Mouse (Mus musculus) splenic B cell, adult 2 months (primary cell): ENCODE data around the gene Scly.

ENCODE experiments used
- DNase-seq: peaks from one replicate; pipeline ENCODE4 v3.0.0-alpha.2; 2011; ENCODE audit warnings: low read depth, low spot score
- H3K27me3 ChIP-seq: 2 replicates; pipeline ENCODE4 v1.6.1; 2012; ENCODE audit warnings: mild to moderate bottlenecking, low read length, moderate library complexity, mixed read lengths; ENCODE audit not compliant: control insufficient read depth, poor library complexity, insufficient read depth, severe bottlenecking
- H3K36me3 ChIP-seq: 2 replicates; pipeline ENCODE4 v1.6.1; 2012; ENCODE audit warnings: mild to moderate bottlenecking, low read length, moderate library complexity, mixed read lengths; ENCODE audit not compliant: control insufficient read depth, poor library complexity, insufficient read depth, severe bottlenecking

Scly gene

GRCm38 (mm10) chr1:91279126-91279525, 19.0 kb upstream of the Scly start:
- no peak for DNase-seq
- Histone ChIP-seq H3K36me3 (peaks cover 3% of the 10 kb centered on the region; the same call in 1 of the 2 replicates), H3K27me3 (no peaks in the 10 kb centered on the region)

- DNase-seq: peak; percentile 22
- H3K36me3 ChIP-seq: peaks cover 3% of the 10 kb centered on the region
- H3K27me3 ChIP-seq: no peaks in the 10 kb centered on the region
Measured at GRCm38 (mm10) chr1:91282582-91282981, 15.6 kb upstream of the Scly start.

GRCm38 (mm10) chr1:91289375-91289774, 8.8 kb upstream of the Scly start:
- H3K36me3 ChIP-seq: peaks cover 6% of the 10 kb centered on the region
- DNase-seq: no peak
- H3K27me3 ChIP-seq: no peaks in the 10 kb centered on the region

- no peak for DNase-seq
- Histone ChIP-seq H3K27me3 (no peaks in the 10 kb centered on the region), H3K36me3 (0 out of 2 replicates have a peak, but pooled peaks cover 3% of the 10 kb centered on the region)
Measured at GRCm38 (mm10) chr1:91292101-91292825, 5.9 kb upstream of the Scly start.

GRCm38 (mm10) chr1:91295544-91295943, 2.6 kb upstream of the Scly start:
- no peak for DNase-seq
- no peaks in the 10 kb centered on the region for H3K36me3 ChIP-seq
- H3K27me3 ChIP-seq: no peaks in the 10 kb centered on the region

- H3K36me3 ChIP-seq: peaks cover 4% of the 10 kb centered on the region; the same call in 1 of the 2 replicates
- DNase-seq: peak; percentile 15
- H3K27me3 ChIP-seq: no peaks in the 10 kb centered on the region; the same call in 1 of the 2 replicates
Measured at GRCm38 (mm10) chr1:91299026-91299706, 1.0 kb downstream of the Scly start.

GRCm38 (mm10) chr1:91299707-91300426, 1.7 kb downstream of the Scly start:
- Histone ChIP-seq H3K36me3 (peaks cover 4% of the 10 kb centered on the region; the same call in 1 of the 2 replicates), H3K27me3 (no peaks in the 10 kb centered on the region; the same call in 1 of the 2 replicates)
- DNase-seq: no peak

- DNase-seq: no peak
- peaks cover 8% of the 10 kb centered on the region for H3K36me3 ChIP-seq
- no peaks in the 10 kb centered on the region; the same call in 1 of the 2 replicates for H3K27me3 ChIP-seq
Measured at GRCm38 (mm10) chr1:91301206-91301920, 3.2 kb downstream of the Scly start.

- no peak for DNase-seq
- H3K36me3 ChIP-seq: peaks cover 8% of the 10 kb centered on the region
- H3K27me3 ChIP-seq: no peaks in the 10 kb centered on the region; the same call in 1 of the 2 replicates
Measured at GRCm38 (mm10) chr1:91302021-91302420, 3.9 kb downstream of the Scly start.

- DNase-seq: no peak
- Histone ChIP-seq H3K27me3 (no peaks in the 10 kb centered on the region; the same call in 1 of the 2 replicates), H3K36me3 (peaks cover 13% of the 10 kb centered on the region)
Measured at GRCm38 (mm10) chr1:91304621-91305020, 6.5 kb downstream of the Scly start.

GRCm38 (mm10) chr1:91309366-91310085, 11.4 kb downstream of the Scly start:
- Histone ChIP-seq H3K27me3 (no peaks in the 10 kb centered on the region), H3K36me3 (peaks cover 18% of the 10 kb centered on the region; the same call in 1 of the 2 replicates)
- no peak for DNase-seq

- no peaks in the 10 kb centered on the region for H3K27me3 ChIP-seq
- no peak for DNase-seq
- peaks cover 15% of the 10 kb centered on the region for H3K36me3 ChIP-seq
Measured at GRCm38 (mm10) chr1:91312273-91312672, 14.1 kb downstream of the Scly start.

GRCm38 (mm10) chr1:91313251-91313650, 15.1 kb downstream of the Scly start:
- DNase-seq: no peak
- no peaks in the 10 kb centered on the region for H3K27me3 ChIP-seq
- H3K36me3 ChIP-seq: peaks cover 15% of the 10 kb centered on the region

- Histone ChIP-seq H3K27me3 (no peaks in the 10 kb centered on the region), H3K36me3 (peaks cover 9% of the 10 kb centered on the region)
- no peak for DNase-seq
Measured at GRCm38 (mm10) chr1:91317656-91318055, 19.5 kb downstream of the Scly start.
